Mouse (Mus musculus) neural tube, embryonic 10.5 days (tissue): ENCODE data around the gene Arap2.

Source experiments
- DNase-seq: peaks from one replicate; pipeline ENCODE4 v3.0.0-alpha.2; 2017; ENCODE audit warnings: low spot score; ENCODE audit errors: extremely low spot score

Gene Arap2

DNA sequence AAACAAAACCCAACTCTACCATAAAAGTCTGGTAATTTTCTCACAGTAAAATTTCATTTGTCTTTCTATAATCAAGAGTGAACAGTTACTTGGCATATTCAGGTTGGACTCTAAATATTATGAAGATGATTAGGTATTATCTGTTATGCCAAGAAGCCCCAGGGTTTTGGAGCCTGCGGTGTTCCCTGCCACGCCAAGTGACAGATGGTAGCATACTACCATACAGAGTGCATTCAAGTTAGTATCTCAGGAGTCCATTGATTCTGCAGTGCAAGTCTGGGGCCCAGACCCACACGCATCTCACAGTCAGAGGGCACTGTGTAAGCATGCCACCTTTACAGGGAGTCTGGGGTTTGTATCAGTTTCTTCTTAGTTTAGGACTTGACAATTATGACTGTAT lies 129.6 kb downstream of the Arap2 start:
- no peak for DNase-seq

DNA sequence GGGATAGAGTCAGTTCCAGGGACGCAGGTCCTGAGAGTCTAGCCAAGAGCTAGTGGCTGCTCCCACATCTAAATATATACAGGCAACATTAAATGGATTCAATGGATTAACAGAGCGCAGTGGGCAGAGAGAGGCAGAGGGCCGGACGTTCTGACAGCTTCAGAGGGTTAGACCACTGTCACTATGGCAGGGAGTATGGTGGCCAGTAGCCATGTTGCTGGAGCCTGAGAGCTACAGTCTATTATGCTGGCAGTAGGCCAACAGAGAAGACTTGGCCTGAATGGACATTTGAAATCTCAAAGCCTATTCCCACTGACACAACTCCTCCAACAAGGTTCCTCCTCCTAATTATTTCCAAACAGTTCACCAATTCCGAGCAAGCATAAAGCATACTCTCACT lies 137.1 kb downstream of the Arap2 start:
- DNase-seq, result no peak

- no peak for DNase-seq
These were observed 143.0 kb downstream of the Arap2 start for GRCm38 (mm10) chr5:62622848-62623479.

- DNase-seq, result no peak
These were observed 147.7 kb downstream of the Arap2 start for GRCm38 (mm10) chr5:62618286-62618685.

DNA sequence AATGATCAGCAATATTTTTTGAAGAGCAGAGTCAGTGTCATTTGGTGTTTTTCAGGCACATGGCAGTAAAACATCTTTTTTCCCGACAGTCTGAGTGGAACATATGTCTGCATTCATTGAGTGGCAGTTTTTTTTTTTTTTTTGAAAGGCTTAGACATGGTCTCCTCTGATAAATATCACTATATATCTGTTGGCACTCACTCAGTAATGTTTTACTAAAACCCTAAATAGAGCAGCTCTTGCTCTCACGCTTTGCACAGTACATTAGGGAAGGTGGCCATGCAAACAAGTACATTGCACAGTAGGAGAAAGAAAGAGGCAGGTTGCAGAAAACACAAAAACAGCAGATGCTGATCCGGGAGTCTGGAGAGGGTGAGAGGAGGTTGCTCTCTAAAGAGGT lies 154.0 kb downstream of the Arap2 start:
- no peak for DNase-seq

GRCm38 (mm10) chr5:62587348-62587747 lies 178.6 kb downstream of the Arap2 start:
- no peak for DNase-seq

DNA sequence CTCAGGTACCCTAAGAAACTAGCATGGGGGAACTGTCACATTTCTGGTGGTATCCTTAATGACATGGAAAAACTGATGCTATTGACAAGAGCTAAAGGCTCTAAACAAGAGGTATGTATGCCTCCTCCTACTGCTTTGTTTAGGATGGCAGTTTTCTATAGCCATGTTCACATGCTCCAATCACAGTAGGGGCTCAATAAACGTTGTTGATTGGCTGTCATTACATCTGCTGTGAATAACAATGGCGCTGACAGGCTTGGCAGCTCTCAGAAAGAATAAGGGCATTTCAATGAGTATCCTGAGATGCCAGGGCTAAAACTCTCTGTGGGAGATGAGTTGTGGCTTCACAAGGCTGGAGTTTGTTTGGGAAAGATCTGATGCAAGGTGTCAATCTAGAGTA lies 183.3 kb downstream of the Arap2 start:
- no peak for DNase-seq

DNA sequence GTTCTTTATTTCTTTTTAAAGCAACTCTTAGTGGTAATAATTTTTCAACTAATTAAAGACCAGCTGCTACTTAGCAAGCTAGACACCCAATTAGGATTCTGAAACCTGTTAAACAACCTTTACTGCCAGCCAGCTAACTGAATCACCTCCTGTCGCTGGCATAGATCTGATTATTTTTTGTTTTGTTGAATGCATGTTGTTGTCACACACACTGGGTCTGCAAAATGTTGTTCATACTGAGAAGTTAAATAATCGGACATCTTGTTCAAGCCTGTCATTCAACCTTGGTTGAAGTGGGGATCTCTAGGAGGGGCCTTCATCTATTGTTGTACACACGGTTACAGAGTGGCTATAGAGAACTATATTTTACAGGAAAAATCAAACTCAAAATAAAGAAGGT lies 184.3 kb downstream of the Arap2 start:
- no peak for DNase-seq

DNA sequence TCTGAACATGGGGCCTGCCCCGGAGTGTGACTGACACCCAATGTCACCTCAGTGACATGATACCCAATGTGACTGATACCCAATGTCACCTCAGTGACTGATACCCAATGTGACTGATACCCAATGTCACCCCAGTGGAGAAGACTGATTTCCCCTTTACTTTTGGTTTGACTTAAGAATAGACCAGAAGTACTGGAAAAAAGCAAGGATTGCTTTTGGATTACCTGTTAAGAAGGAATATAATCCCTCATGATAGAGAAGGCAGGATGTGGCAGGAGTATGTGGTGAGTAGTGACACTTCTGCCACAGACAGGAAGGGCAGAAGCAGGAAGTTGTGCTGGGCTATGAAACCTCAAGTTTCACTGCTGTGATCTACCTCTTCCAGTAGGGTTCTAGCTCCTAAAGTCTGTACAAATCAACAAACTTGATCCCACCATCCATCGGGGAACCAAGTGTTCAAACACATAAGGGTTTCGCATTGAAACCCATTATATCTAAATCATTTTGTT lies 191.6 kb downstream of the Arap2 start:
- no peak for DNase-seq
